Mouse (Mus musculus) skeletal muscle tissue, postnatal 0 days (tissue): ENCODE data around the gene Gm38655. TPM values are rescaled to one million over a fixed set of nuclear protein-coding genes. Genes with fewer than 3 reads are reported as not detected.

Source experiments
- polyA plus RNA-seq: library from polyadenylated mRNA; unstranded; fragments of >200 nt; fragmentation: Nextera tagmentation; extraction: Ambion mirVana; gene quantifications from 2 replicates; pipeline ENCODE4 v1.2.1, GENCODE M21; 2015

Gm38655 gene
- polyA plus RNA-seq, result not detected in 2 replicates

DNA sequence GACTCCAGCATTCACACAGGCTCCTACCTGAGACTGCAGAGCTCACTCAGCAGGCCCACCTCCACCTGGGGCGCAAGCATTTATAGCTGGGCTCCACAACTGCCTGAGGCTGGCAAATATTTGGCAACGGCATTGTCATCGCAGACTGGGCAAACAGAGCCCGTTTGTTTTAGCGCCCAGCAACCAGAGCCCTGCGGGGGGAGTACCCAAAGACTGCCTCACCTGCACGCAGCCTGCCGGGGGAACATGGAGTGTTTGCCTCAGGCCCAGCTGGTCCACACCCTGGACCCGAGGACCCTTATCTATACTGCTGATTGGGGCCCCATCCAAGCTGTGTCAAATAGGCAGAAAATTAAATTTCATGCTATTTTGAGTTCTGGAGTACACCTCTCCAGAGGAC is at the start of gene Gm38655:
Gene Gm38655 (minus strand): TSS at position 61 of the 400 bp plus-strand sequence.

DNA sequence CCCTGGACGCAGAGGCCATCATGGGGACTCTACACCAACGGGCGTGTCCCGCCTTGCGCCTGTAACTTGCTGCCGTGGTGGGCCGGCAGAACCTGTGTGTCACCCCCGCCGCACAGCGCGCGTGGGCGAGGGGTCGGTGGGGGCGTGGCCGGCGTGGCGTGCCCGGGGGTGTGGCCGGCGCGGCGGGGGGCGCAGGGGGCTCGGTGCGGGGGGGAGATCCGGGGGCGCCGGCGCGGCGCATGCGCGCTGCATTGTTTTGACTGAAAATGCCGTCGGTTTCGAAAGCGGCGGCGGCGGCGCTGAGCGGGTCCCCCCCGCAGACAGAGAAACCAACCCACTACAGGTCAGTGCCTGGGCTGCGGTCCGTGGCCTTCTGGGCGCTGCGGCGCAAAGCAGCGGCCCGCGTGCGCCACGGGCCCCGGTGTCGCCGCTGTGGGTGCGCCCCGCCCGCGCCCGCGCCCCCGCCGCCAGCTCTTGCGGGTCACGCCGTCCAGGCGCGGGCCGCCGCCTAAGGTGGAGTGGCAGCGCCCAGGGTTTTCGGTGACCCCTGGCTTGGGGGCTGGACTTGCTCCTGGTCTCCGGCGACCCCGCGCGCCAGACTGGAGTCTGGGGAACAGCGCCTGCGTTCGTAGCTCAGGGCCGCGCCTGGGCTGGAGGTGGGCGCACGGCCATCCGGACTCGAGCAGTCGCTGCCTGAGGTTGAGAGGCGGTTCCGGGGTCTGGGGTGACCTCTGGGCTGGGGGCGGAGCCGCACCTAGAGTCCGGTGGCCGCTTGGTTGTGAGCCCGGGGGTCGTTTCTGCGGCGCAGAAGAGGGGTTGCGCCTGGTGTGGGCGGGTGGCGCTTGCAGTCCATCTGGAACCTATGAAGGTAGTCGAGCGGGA is 13.1 kb upstream of the Gm38655 start, which contains the start of gene Unkl:
Gene Unkl (plus strand): TSS at position 248 of the 882 bp plus-strand sequence.

DNA sequence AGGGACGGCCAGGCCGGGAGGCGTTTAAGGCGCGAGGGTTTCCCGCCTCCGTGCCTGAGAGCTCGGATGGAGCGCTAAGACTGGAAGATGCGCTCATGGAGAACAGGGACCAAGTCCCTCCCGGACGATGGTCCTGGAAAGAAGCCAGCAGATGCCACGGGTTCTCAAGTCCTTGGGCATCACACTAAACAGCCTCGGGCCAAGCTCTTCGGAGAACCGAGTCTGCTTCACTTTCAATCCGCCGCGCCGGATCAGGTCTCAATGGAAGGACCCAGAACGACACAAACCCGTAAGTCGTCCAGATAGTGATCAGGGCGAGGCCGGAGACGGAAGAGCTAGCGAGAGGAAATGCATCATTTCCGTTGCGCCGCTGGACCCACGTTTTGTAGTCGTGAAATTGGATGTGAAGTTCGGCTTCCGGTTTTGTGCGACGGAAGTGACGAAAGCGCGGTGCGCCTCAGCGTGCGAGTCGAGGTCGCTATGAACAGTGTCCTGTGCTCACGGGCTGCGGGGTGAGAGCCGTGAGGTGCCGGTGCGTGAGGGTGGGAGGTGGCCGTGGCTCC is 8.9 kb upstream of the Gm38655 start, which contains the start of gene BC003965:
Gene BC003965 (plus strand): TSS at position 426 of the 563 bp plus-strand sequence.

DNA sequence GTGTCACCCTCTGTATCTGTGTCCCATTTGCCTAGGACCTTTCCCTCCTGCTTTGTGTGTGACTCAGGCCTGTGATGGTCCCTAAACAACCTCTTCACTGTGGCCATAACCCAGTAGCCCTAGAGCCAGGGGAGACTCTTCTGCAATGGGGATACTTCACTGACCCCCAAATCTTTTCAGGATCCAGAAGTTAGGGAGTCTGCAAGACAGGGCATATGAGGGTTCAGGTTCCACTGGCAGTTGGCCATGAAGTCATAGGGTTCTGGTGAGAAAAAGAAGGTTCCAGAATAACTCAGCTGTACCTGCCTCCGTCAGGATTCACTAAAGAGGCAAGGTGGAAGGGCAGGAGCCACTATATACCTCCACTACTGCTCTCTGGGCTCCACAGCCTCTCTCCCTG is 13.1 kb downstream of the Gm38655 start, which contains the start of gene Ccdc154:
Gene Ccdc154 (plus strand): TSS at position 301 of the 400 bp plus-strand sequence.

DNA sequence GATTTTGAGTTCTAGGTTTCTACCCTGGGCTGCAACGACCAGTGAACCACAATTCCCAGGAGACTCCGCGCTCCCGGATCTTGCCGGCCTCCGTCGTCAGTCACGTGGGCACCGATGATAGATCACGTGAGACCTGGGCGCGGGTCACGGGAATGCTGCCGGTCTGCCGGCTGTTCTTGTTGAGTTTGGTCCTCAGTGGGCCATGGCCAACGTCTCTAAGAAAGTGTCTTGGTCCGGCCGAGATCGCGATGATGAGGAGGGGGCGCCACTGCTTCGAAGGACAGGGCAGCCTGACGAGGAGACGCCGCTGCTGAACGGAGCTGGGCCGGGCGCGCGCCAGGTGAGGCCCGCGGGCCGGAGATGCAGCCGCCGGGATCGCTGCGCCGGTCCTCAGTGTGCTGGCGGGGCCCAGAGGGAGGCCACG is 42.0 kb downstream of the Gm38655 start, which contains the start of gene Clcn7:
Gene Clcn7 (plus strand): TSS at position 117 of the 424 bp plus-strand sequence.

Other genes starting within 250 kb of the Gm38655 start
- 11.9 and 12.0 TPM in 2 replicates for gene Mapk8ip3, start 238.5 kb downstream of the Gm38655 start, polyA plus RNA-seq
- 20.1 and 26.9 TPM in 2 replicates for gene Jpt2, start 214.8 kb downstream of the Gm38655 start, polyA plus RNA-seq
- gene Cramp1l, start 159.7 kb downstream of the Gm38655 start, polyA plus RNA-seq, result 2.9 TPM in 2 replicates
- gene Ift140, start 159.4 kb downstream of the Gm38655 start, polyA plus RNA-seq, result 3.8 and 4.4 TPM in 2 replicates
- 13.6 and 14.9 TPM in 2 replicates for gene Tmem204, start 91.9 kb downstream of the Gm38655 start, polyA plus RNA-seq
- 19.1 and 19.4 TPM in 2 replicates for gene Telo2, start 59.5 kb downstream of the Gm38655 start, polyA plus RNA-seq
- gene Ptx4, start 54.7 kb downstream of the Gm38655 start, polyA plus RNA-seq, result 1.2 and 3.2 TPM in 2 replicates
- gene Clcn7, start 42.1 kb downstream of the Gm38655 start, polyA plus RNA-seq, result 9.3 and 9.6 TPM in 2 replicates
- gene Ccdc154, start 13.0 kb downstream of the Gm38655 start, polyA plus RNA-seq, result 0.05 TPM in 1 of 2 replicates, not detected in the other
- 28.3 and 29.6 TPM in 2 replicates for gene BC003965, start 9.1 kb upstream of the Gm38655 start, polyA plus RNA-seq
- gene Unkl, start 12.9 kb upstream of the Gm38655 start, polyA plus RNA-seq, result 3.0 and 3.6 TPM in 2 replicates
- 23.0 and 24.0 TPM in 2 replicates for gene Gnptg, start 64.7 kb upstream of the Gm38655 start, polyA plus RNA-seq
- 38.4 TPM in 2 replicates for gene Tsr3, start 64.7 kb upstream of the Gm38655 start, polyA plus RNA-seq
- gene Baiap3, start 80.9 kb upstream of the Gm38655 start, polyA plus RNA-seq, result 0.23 TPM in 1 of 2 replicates, not detected in the other
- gene Ube2i, start 99.2 kb upstream of the Gm38655 start, polyA plus RNA-seq, result 216 and 238 TPM in 2 replicates
- 10.4 and 15.0 TPM in 2 replicates for gene Prss34, start 122.9 kb upstream of the Gm38655 start, polyA plus RNA-seq
- gene Prss28, start 133.2 kb upstream of the Gm38655 start, polyA plus RNA-seq, result not detected in 2 replicates
- gene Prss29, start 143.2 kb upstream of the Gm38655 start, polyA plus RNA-seq, result not detected in 2 replicates
- 11.2 and 11.8 TPM in 2 replicates for gene Tpsab1, start 170.1 kb upstream of the Gm38655 start, polyA plus RNA-seq
- gene Tpsb2, start 190.8 kb upstream of the Gm38655 start, polyA plus RNA-seq, result 500 and 756 TPM in 2 replicates
- gene Tpsg1, start 193.8 kb upstream of the Gm38655 start, polyA plus RNA-seq, result 1.5 and 2.4 TPM in 2 replicates